Mouse (Mus musculus): Measurements from ENCODE around the gene Fcgr1. TPM values are rescaled to one million over a fixed set of nuclear protein-coding genes. Genes with fewer than 3 reads are reported as not detected.
A peak's percentile ranks its signal among the peaks of the same experiment; 100 is the strongest.
"Not testable (repeated sequence)": the region's sequence is repeated elsewhere in the genome, so short reads cannot be mapped to it uniquely, and the experiment has no call there.

The Fcgr1 gene
- 0.86 and 1.7 TPM in 2 replicates for polyA plus RNA-seq (2012; ENCODE audit: insufficient read depth, low replicate concordance)

- H3K36me3 ChIP-seq (replicated peaks; ENCODE audit: low read length) = no peaks in the 10 kb centered on the region
- H3K4me3 ChIP-seq (replicated peaks) = peak within 1 kb of the TSS; percentile 83
- TF ChIP-seq FLI1 (IDR thresholded peaks at IDR 0.05; ENCODE audit: low read length) = no peak
- no peak for TF ChIP-seq GATA1 (IDR thresholded peaks at IDR 0.05; ENCODE audit: borderline replicate concordance, low read length)
- no peaks in the 10 kb centered on the region for H3K9me3 ChIP-seq
- peaks cover 6% of the 10 kb centered on the region for H3K27me3 ChIP-seq (replicated peaks)
- H3K4me1 ChIP-seq = peaks cover 21% of the 10 kb centered on the region
Observed at GRCm38 (mm10) chr3:96293787-96294186, at the start of gene Fcgr1. Gene Fcgr1, minus strand, starts transcription at chr3:96293969.

GRCm38 (mm10) chr3:96342652-96343051 lies 48.9 kb upstream of the Fcgr1 start:
- H3K4me3 ChIP-seq (replicated peaks); H3K9me3 ChIP-seq; H3K36me3 ChIP-seq (replicated peaks; ENCODE audit: low read length): not testable (repeated sequence)
- H3K27me3 ChIP-seq (replicated peaks) = peaks cover 43% of the 10 kb centered on the region
- H3K4me1 ChIP-seq = peaks cover 19% of the 10 kb centered on the region

GRCm38 (mm10) chr3:96342100-96342499 lies 48.3 kb upstream of the Fcgr1 start:
- Histone ChIP-seq H3K27me3 (replicated peaks) (peaks cover 49% of the 10 kb centered on the region), H3K9me3 (peaks cover 12% of the 10 kb centered on the region)
- H3K36me3 ChIP-seq (replicated peaks; ENCODE audit: low read length) = not testable (repeated sequence)

GRCm38 (mm10) chr3:96340611-96341312 lies 47.0 kb upstream of the Fcgr1 start:
- Histone ChIP-seq H3K27me3 (replicated peaks) (peaks cover 62% of the 10 kb centered on the region), H3K4me3 (replicated peaks) (peak overlapping the region; percentile 87)
- TF ChIP-seq GATA1 (IDR thresholded peaks at IDR 0.05; ENCODE audit: borderline replicate concordance, low read length) (no peak), FLI1 (IDR thresholded peaks at IDR 0.05; ENCODE audit: low read length) (no peak)

More at GRCm38 (mm10) chr3:96342100-96342499, 48.3 kb upstream of the Fcgr1 start:
- not testable (repeated sequence) for H3K4me3 ChIP-seq (replicated peaks)
- peaks cover 20% of the 10 kb centered on the region for H3K4me1 ChIP-seq

GRCm38 (mm10) chr3:96338849-96339480 lies 45.2 kb upstream of the Fcgr1 start:
- peaks cover 66% of the 10 kb centered on the region for H3K27me3 ChIP-seq (replicated peaks)
- TF ChIP-seq GATA1 (IDR thresholded peaks at IDR 0.05; ENCODE audit: borderline replicate concordance, low read length) (no peak), FLI1 (IDR thresholded peaks at IDR 0.05; ENCODE audit: low read length) (no peak)
- H3K36me3 ChIP-seq (replicated peaks; ENCODE audit: low read length) = no peaks in the 10 kb centered on the region
- peaks cover 28% of the 10 kb centered on the region for H3K9me3 ChIP-seq
- peaks cover 28% of the 10 kb centered on the region for H3K4me1 ChIP-seq
- H3K4me3 ChIP-seq (replicated peaks) = no peak overlapping the region

More at GRCm38 (mm10) chr3:96340611-96341312, 47.0 kb upstream of the Fcgr1 start:
- H3K9me3 ChIP-seq = peaks cover 25% of the 10 kb centered on the region
- H3K36me3 ChIP-seq (replicated peaks; ENCODE audit: low read length) = no peaks in the 10 kb centered on the region
- H3K4me1 ChIP-seq = peaks cover 20% of the 10 kb centered on the region

GRCm38 (mm10) chr3:96338043-96338442 lies 44.3 kb upstream of the Fcgr1 start:
- no peak overlapping the region for H3K4me3 ChIP-seq (replicated peaks)
- H3K27me3 ChIP-seq (replicated peaks) = peaks cover 70% of the 10 kb centered on the region
- H3K36me3 ChIP-seq (replicated peaks; ENCODE audit: low read length) = no peaks in the 10 kb centered on the region
- no peak for TF ChIP-seq FLI1 (IDR thresholded peaks at IDR 0.05; ENCODE audit: low read length)
- TF ChIP-seq GATA1 (IDR thresholded peaks at IDR 0.05; ENCODE audit: borderline replicate concordance, low read length) = no peak
- peaks cover 28% of the 10 kb centered on the region for H3K9me3 ChIP-seq
- H3K4me1 ChIP-seq = peaks cover 37% of the 10 kb centered on the region

GRCm38 (mm10) chr3:96337269-96337668 lies 43.5 kb upstream of the Fcgr1 start:
- TF ChIP-seq FLI1 (IDR thresholded peaks at IDR 0.05; ENCODE audit: low read length) (no peak), GATA1 (IDR thresholded peaks at IDR 0.05; ENCODE audit: borderline replicate concordance, low read length) (no peak)
- H3K4me1 ChIP-seq = peaks cover 45% of the 10 kb centered on the region
- no peaks in the 10 kb centered on the region for H3K36me3 ChIP-seq (replicated peaks; ENCODE audit: low read length)
- no peak overlapping the region for H3K4me3 ChIP-seq (replicated peaks)
- H3K9me3 ChIP-seq = peaks cover 25% of the 10 kb centered on the region
- H3K27me3 ChIP-seq (replicated peaks) = peaks cover 74% of the 10 kb centered on the region

- peaks cover 79% of the 10 kb centered on the region for H3K27me3 ChIP-seq (replicated peaks)
- no peaks in the 10 kb centered on the region for H3K36me3 ChIP-seq (replicated peaks; ENCODE audit: low read length)
- no peak for TF ChIP-seq FLI1 (IDR thresholded peaks at IDR 0.05; ENCODE audit: low read length)
- TF ChIP-seq GATA1 (IDR thresholded peaks at IDR 0.05; ENCODE audit: borderline replicate concordance, low read length) = no peak
- H3K9me3 ChIP-seq = peaks cover 25% of the 10 kb centered on the region
- peaks cover 49% of the 10 kb centered on the region for H3K4me1 ChIP-seq
- no peak overlapping the region for H3K4me3 ChIP-seq (replicated peaks)
Observed at GRCm38 (mm10) chr3:96336636-96337035, 42.9 kb upstream of the Fcgr1 start.

GRCm38 (mm10) chr3:96335591-96335990 lies 41.8 kb upstream of the Fcgr1 start:
- Histone ChIP-seq H3K9me3 (peaks cover 31% of the 10 kb centered on the region), H3K36me3 (replicated peaks; ENCODE audit: low read length) (no peaks in the 10 kb centered on the region), H3K27me3 (replicated peaks) (peaks cover 79% of the 10 kb centered on the region), H3K4me3 (replicated peaks) (no peak overlapping the region), H3K4me1 (peaks cover 45% of the 10 kb centered on the region)
- TF ChIP-seq GATA1 (IDR thresholded peaks at IDR 0.05; ENCODE audit: borderline replicate concordance, low read length) = no peak
- TF ChIP-seq FLI1 (IDR thresholded peaks at IDR 0.05; ENCODE audit: low read length) = no peak

GRCm38 (mm10) chr3:96335163-96335550 lies 41.4 kb upstream of the Fcgr1 start:
- no peak for TF ChIP-seq GATA1 (IDR thresholded peaks at IDR 0.05; ENCODE audit: borderline replicate concordance, low read length)
- TF ChIP-seq FLI1 (IDR thresholded peaks at IDR 0.05; ENCODE audit: low read length) = no peak
- H3K36me3 ChIP-seq (replicated peaks; ENCODE audit: low read length) = no peaks in the 10 kb centered on the region
- H3K4me3 ChIP-seq (replicated peaks) = no peak overlapping the region
- peaks cover 44% of the 10 kb centered on the region for H3K4me1 ChIP-seq
- H3K9me3 ChIP-seq = peaks cover 31% of the 10 kb centered on the region
- peaks cover 82% of the 10 kb centered on the region for H3K27me3 ChIP-seq (replicated peaks)
